Mouse (Mus musculus) midbrain, embryonic 13.5 days (tissue): ENCODE data around the gene Prr11. TPM values are rescaled to one million over a fixed set of nuclear protein-coding genes. Genes with fewer than 3 reads are reported as not detected.
A peak's percentile ranks its signal among the peaks of the same experiment; 100 is the strongest.

Source experiments
- microRNA counts: library from miRNA; unstranded; fragments of <30 nt; microRNA quantifications from one replicate; lab custom pipeline; 2016
- microRNA-seq: library from miRNA; unstranded; fragments of <30 nt; microRNA quantifications from one replicate; pipeline ENCODE4, GENCODE M21; 2016
- polyA plus RNA-seq: library from polyadenylated mRNA; unstranded; fragments of >200 nt; fragmentation: Nextera tagmentation; extraction: Ambion mirVana; gene quantifications from 2 replicates; pipeline ENCODE4 v1.2.1, GENCODE M21; 2015

The Prr11 gene
- polyA plus RNA-seq, 1 experiment from 2014 or later, result 4.6 TPM

MicroRNAs encoded within 50 kb of the gene (microRNA counts, 519-probe panel; counts per million panel counts)
- microRNA mmu-miR-301a (lab: Ali Mortazavi, UCI), result 6,614 counts per million, percentile 97 among the panel's probes with 10 or more counts

Small RNA genes lying within 50 kb of the gene (microRNA-seq; reads per million reads assigned to microRNA genes)
- gene Mir301, result 3,619 reads per million, percentile 88 among the genes with 10 or more reads in this experiment

Other genes starting within 250 kb of the Prr11 start
- 8.5 and 10.2 TPM in 2 replicates for gene Ypel2, start 115.0 kb downstream of the Prr11 start, polyA plus RNA-seq
- 186 and 190 TPM in 2 replicates for gene Gdpd1, start 34.6 kb downstream of the Prr11 start, polyA plus RNA-seq
- gene Smg8, start 21.9 kb downstream of the Prr11 start, polyA plus RNA-seq, result 23.0 and 23.7 TPM in 2 replicates
- gene Ska2, start 526 bp upstream of the Prr11 start, polyA plus RNA-seq, result 73.5 and 79.9 TPM in 2 replicates
- 87.6 and 87.8 TPM in 2 replicates for gene Trim37, start 18.4 kb upstream of the Prr11 start, polyA plus RNA-seq